Mouse (Mus musculus) heart, embryonic 13.5 days (tissue): ENCODE measurements around the gene Gm10330. TPM values are rescaled to one million over a fixed set of nuclear protein-coding genes. Genes with fewer than 3 reads are reported as not detected.
"Not testable (repeated sequence)": the region's sequence is repeated elsewhere in the genome, so short reads cannot be mapped to it uniquely, and the experiment has no call there.

ENCODE experiments used
- ATAC-seq: fragments of 200-750 bp; cut with Nextera tagmentation; 2 replicates; pipeline ENCODE4 v1.8.0; 2017; ENCODE audit warnings: moderate TSS enrichment; ENCODE audit not compliant: insufficient number of reproducible peaks, low FRiP score, low TSS enrichment; ENCODE audit errors: extremely low read depth
- H3K27ac ChIP-seq: fragments of 300-500 bp; sonication (generic); replicated peaks from 2 replicates; pipeline ENCODE4 v1.5.1; 2015; ENCODE audit warnings: moderate library complexity, mild to moderate bottlenecking, inconsistent platforms
- H3K27me3 ChIP-seq: fragments of 300-500 bp; sonication (generic); replicated peaks from 2 replicates; pipeline ENCODE4 v1.6.1; 2015; ENCODE audit warnings: mild to moderate bottlenecking, inconsistent platforms
- H3K36me3 ChIP-seq: fragments of 300-500 bp; sonication (generic); 2 replicates; pipeline ENCODE4 v1.6.1; 2015; ENCODE audit warnings: mild to moderate bottlenecking, inconsistent platforms
- H3K4me1 ChIP-seq: fragments of 300-500 bp; sonication (generic); 2 replicates; pipeline ENCODE4 v1.6.1; 2015; ENCODE audit warnings: inconsistent platforms
- H3K4me2 ChIP-seq: fragments of 300-500 bp; sonication (generic); 2 replicates; pipeline ENCODE4 v1.6.1; 2015; ENCODE audit warnings: inconsistent platforms, mild to moderate bottlenecking, moderate library complexity
- H3K4me3 ChIP-seq: fragments of 300-500 bp; sonication (generic); 2 replicates; pipeline ENCODE4 v1.5.1; 2015; ENCODE audit warnings: moderate library complexity, mild to moderate bottlenecking, inconsistent platforms
- H3K9ac ChIP-seq: fragments of 300-500 bp; sonication (generic); 2 replicates; pipeline ENCODE4 v1.6.1; 2015; ENCODE audit warnings: inconsistent platforms, mild to moderate bottlenecking, moderate library complexity
- H3K9me3 ChIP-seq: fragments of 300-500 bp; sonication (generic); 2 replicates; pipeline ENCODE4 v1.6.1; 2016; ENCODE audit warnings: inconsistent platforms
- WGBS: fragments of 180-500 bp; shearing (Covaris S2); methylation state at CpG from one replicate; pipeline ENCODE4 v1.1.7; 2015; ENCODE audit warnings: mixed read lengths; 5-methylcytosine and 5-hydroxymethylcytosine counted together
- polyA plus RNA-seq: library from polyadenylated mRNA; unstranded; fragments of >200 nt; fragmentation: Nextera tagmentation; extraction: Ambion mirVana; gene quantifications from 2 replicates; pipeline ENCODE4 v1.2.1, GENCODE M21; 2015

The Gm10330 gene
- polyA plus RNA-seq, result 0.10 TPM in 1 of 2 replicates, not detected in the other

DNA sequence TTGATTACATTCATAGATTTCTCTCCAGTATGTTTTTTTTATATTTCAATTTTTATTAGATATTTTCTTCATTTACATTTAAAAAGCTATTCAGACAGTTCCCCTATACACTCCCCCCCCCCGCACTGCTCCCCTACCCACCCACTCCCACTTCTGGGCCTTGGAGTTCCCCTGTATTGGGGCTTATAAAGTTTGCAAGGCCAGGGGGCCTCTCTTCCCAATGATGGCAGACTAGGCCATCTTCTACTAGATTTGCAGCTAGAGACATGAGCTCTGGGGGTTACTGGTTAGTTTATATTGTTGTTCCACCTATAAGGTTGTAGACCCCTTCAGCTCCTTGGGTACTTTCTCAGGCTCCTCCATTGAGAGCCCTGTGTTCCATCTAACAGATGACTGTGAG is at the start of gene Gm10330:
Gene Gm10330 (minus strand): TSS at position 101 of the 400 bp plus-strand sequence.
- H3K27ac ChIP-seq, H3K4me2 ChIP-seq, H3K27me3 ChIP-seq, H3K4me1 ChIP-seq, H3K4me3 ChIP-seq, H3K36me3 ChIP-seq, H3K9me3 ChIP-seq, ATAC-seq, H3K9ac ChIP-seq: not testable (repeated sequence)
- WGBS, result 85% methylated on average over 1 of the region's 1 CpGs

DNA sequence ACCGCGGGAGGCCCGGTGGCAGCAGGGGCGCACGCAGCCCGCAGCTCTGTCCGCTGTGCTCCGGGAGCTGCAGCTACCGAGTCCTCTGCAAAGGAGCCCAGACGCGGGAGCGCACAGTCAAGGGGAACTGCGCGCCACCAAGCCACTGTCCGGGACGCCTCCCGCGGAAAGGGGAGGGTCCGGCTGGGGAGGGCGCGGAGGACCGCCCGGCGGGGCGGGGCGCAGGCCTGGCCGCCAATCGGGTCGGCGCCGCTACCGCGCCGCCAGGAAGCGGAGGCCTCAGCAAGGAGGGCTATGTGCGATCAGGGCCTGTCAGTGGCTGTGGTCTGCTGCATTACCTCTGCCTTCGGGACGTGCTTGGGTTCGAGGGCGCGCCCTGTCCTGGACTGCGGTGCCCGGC is 20.7 kb upstream of the Gm10330 start:
- WGBS, result 9% methylated on average over 33 of the region's 43 CpGs
- Histone ChIP-seq H3K4me2 (peak overlapping the region; percentile 33), H3K4me3 (peak overlapping the region; percentile 31)
- not testable (repeated sequence) for H3K9me3 ChIP-seq, H3K9ac ChIP-seq, H3K4me1 ChIP-seq, H3K27me3 ChIP-seq, H3K36me3 ChIP-seq, H3K27ac ChIP-seq, ATAC-seq

DNA sequence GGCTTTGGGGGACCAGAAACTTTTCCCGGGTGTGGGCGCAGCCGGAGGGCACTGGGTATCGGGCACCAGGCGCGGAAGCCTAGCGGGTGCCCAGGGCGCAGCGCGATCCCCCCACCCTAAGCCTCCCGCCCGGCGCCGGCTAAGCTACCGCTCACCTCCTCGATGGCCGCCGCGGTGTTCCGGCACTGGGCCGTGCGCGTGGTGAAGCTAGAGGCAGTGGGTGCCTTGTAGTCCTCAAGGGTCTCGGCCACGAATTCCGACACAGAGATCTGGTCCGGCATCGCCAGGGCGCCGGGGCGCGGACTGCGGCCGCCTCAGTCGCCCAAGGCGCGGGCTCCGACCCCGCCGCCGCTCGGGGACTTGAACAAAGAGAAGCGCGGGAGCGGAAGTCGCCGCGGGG is 20.3 kb upstream of the Gm10330 start:
- H3K36me3 ChIP-seq, ATAC-seq, H3K4me1 ChIP-seq, H3K27me3 ChIP-seq, H3K27ac ChIP-seq, H3K9me3 ChIP-seq, H3K9ac ChIP-seq: not testable (repeated sequence)
- H3K4me2 ChIP-seq, result peak overlapping the region; percentile 33
- 7% methylated on average over 29 of the region's 48 CpGs for WGBS
- H3K4me3 ChIP-seq, result peak overlapping the region; percentile 31
